In genomic region chr15:103279750-103280149, GRCm38 (mm10) we compare ENCODE assay signal across 10 mouse cellular contexts. TPM values are rescaled to one million over a fixed set of nuclear protein-coding genes. Genes with fewer than 3 reads are reported as not detected.
A peak's percentile ranks its signal among the peaks of the same experiment; 100 is the strongest.
DNase-seq lines count a peak whose midpoint lies in the region; ATAC-seq and TF ChIP-seq lines count a peak whose summit lies in the region.
"Had no signal": no experiment of that assay in that cellular context is flagged by ENCODE, and none has a peak within 500 bp of the region (broad histone marks: within the 10 kb centered on the region; RNA-seq: fewer than 3 reads in every experiment).

No protein-coding gene starts in this region.

- no peak for ATAC-seq in hindbrain, embryonic 11.5 days (ENCODE audit: low FRiP score)
- no peak for ATAC-seq in liver, embryonic 16.5 days (ENCODE audit: low read depth)
- no peak for ATAC-seq in heart, embryonic 12.5 days (ENCODE audit: insufficient number of reproducible peaks, low FRiP score)

- H3K27me3 ChIP-seq in hindbrain, embryonic 11.5 days (ENCODE audit: control insufficient read depth, insufficient read depth, low read length) = no peaks in the 10 kb centered on the region
- H3K27me3 ChIP-seq in hindbrain, embryonic 10.5 days (ENCODE audit: insufficient read depth, poor library complexity, severe bottlenecking) = no peaks in the 10 kb centered on the region
- no peaks in the 10 kb centered on the region for H3K27me3 ChIP-seq in MEL (ENCODE audit: control insufficient read depth in 1 of 2, insufficient read depth in 2 of 2, low read length in 2 of 2)
- H3K27me3 ChIP-seq in liver, embryonic 16.5 days (ENCODE audit: control insufficient read depth, insufficient read depth, low read depth, low read length) = no peaks in the 10 kb centered on the region
- no peaks in the 10 kb centered on the region for H3K27me3 ChIP-seq in heart, embryonic 12.5 days (replicated peaks)
- H3K27me3 ChIP-seq: heart, embryonic 13.5 days had no signal

- TF ChIP-seq EP300 in MEL (IDR thresholded peaks at IDR 0.05; ENCODE audit: low read depth in 1 of 2, low read length in 2 of 2) = no peak

- no peak overlapping the region for H3K4me3 ChIP-seq in hindbrain, embryonic 11.5 days (ENCODE audit: low read depth, low read length)
- H3K4me3 ChIP-seq in hindbrain, embryonic 10.5 days = no peak overlapping the region
- no peak overlapping the region for H3K4me3 ChIP-seq in MEL (ENCODE audit: control insufficient read depth in 1 of 2, insufficient read depth in 1 of 2, low read depth in 2 of 2, low read length in 2 of 2)
- H3K4me3 ChIP-seq in liver, embryonic 16.5 days (ENCODE audit: low read depth, low read length) = no peak overlapping the region
- no peak overlapping the region for H3K4me3 ChIP-seq in heart, embryonic 12.5 days
- H3K4me3 ChIP-seq: heart, embryonic 13.5 days had no signal

- H3K36me3 ChIP-seq in hindbrain, embryonic 11.5 days (ENCODE audit: control insufficient read depth, insufficient read depth, low read length) = no peaks in the 10 kb centered on the region
- H3K36me3 ChIP-seq in hindbrain, embryonic 10.5 days = peaks cover 18% of the 10 kb centered on the region; the same call in 1 of the 2 replicates
- peaks cover 0 to 13% of the 10 kb centered on the region in 2 experiments; a peak in 2 of 4 replicates for H3K36me3 ChIP-seq in MEL (ENCODE audit: control insufficient read depth in 1 of 2, insufficient read depth in 2 of 2, low read length in 2 of 2)
- peaks cover 4% of the 10 kb centered on the region for H3K36me3 ChIP-seq in liver, embryonic 16.5 days (ENCODE audit: control insufficient read depth, insufficient read depth)
- H3K36me3 ChIP-seq in heart, embryonic 12.5 days = peaks cover 5% of the 10 kb centered on the region; the same call in 1 of the 2 replicates

- TF ChIP-seq CTCF in MEL (IDR thresholded peaks at IDR 0.05 in 2 of 3, conservative IDR thresholded peaks at IDR 0.05 in 1 of 3; ENCODE audit: control insufficient read depth in 1 of 3, insufficient read depth in 1 of 3, low read depth in 2 of 3, low read length in 3 of 3, poor library complexity in 1 of 3, severe bottlenecking in 1 of 3) = peak; percentile 35 to 56 (median 46); a peak in 5 of 6 replicates

- no peaks in the 10 kb centered on the region for H3K4me1 ChIP-seq in hindbrain, embryonic 11.5 days (replicated peaks; ENCODE audit: control insufficient read depth, insufficient read depth, low read length)
- 0 out of 2 replicates have a peak, but pooled peaks cover 7% of the 10 kb centered on the region for H3K4me1 ChIP-seq in hindbrain, embryonic 10.5 days (replicated peaks)
- H3K4me1 ChIP-seq in MEL (ENCODE audit: control insufficient read depth in 1 of 2, insufficient read depth in 2 of 2, low read length in 2 of 2) = peaks cover 2 to 9% of the 10 kb centered on the region in 2 experiments; a peak in 3 of 4 replicates
- H3K4me1 ChIP-seq in liver, embryonic 16.5 days (ENCODE audit: control insufficient read depth, low read depth, low read length) = peaks cover 44% of the 10 kb centered on the region
- peaks cover 5% of the 10 kb centered on the region for H3K4me1 ChIP-seq in heart, embryonic 12.5 days (replicated peaks)

- H3K9ac ChIP-seq in hindbrain, embryonic 11.5 days (ENCODE audit: low read depth, low read length) = no peak overlapping the region
- no peak overlapping the region for H3K9ac ChIP-seq in MEL (ENCODE audit: control insufficient read depth, low read depth, low read length, poor library complexity, severe bottlenecking)
- H3K9ac ChIP-seq in liver, embryonic 16.5 days (ENCODE audit: low read depth, low read length) = no peak overlapping the region
- no peak overlapping the region for H3K9ac ChIP-seq in heart, embryonic 12.5 days
- H3K9ac ChIP-seq: heart, embryonic 13.5 days had no signal

- TF ChIP-seq RAD21 in MEL (IDR thresholded peaks at IDR 0.05; ENCODE audit: low read depth, low read length) = peak; percentile 35

- DNase-seq in hindbrain, embryonic 11.5 days (ENCODE audit: low spot score) = peak; percentile 47
- DNase-seq in hindbrain, embryonic 10.5 days (ENCODE audit: low spot score) = no peak
- DNase-seq in A20 (ENCODE audit: low read depth, low spot score) (peak; percentile 48), MEL (ENCODE audit: low read depth, low spot score) (peak; percentile 57)
- no peak for DNase-seq in Muller cell, postnatal 12 days (ENCODE audit: inconsistent ontology term)
- DNase-seq in cerebellum, adult 11-12 months = no peak
- DNase-seq: cerebellum, adult 9-11 months had no signal

- TF ChIP-seq POLR2A in MEL (IDR thresholded peaks at IDR 0.05; ENCODE audit: control insufficient read depth in 1 of 2, insufficient read depth in 1 of 2, low read depth in 1 of 2, low read length in 2 of 2, poor library complexity in 1 of 2) = no peak

- no peaks in the 10 kb centered on the region for H3K9me3 ChIP-seq in hindbrain, embryonic 11.5 days (ENCODE audit: control insufficient read depth, low read length)
- no peaks in the 10 kb centered on the region for H3K9me3 ChIP-seq in hindbrain, embryonic 10.5 days
- no peaks in the 10 kb centered on the region for H3K9me3 ChIP-seq in MEL (replicated peaks; ENCODE audit: insufficient read depth, low read length)
- no peaks in the 10 kb centered on the region for H3K9me3 ChIP-seq in liver, embryonic 16.5 days (replicated peaks; ENCODE audit: control insufficient read depth, low read length)
- no peaks in the 10 kb centered on the region for H3K9me3 ChIP-seq in heart, embryonic 12.5 days (replicated peaks)
- H3K9me3 ChIP-seq: heart, embryonic 13.5 days had no signal

- peaks cover 15% of the 10 kb centered on the region for H3K79me2 ChIP-seq in MEL (ENCODE audit: control insufficient read depth, insufficient read depth, low read length, poor library complexity)

- WGBS in hindbrain, embryonic 11.5 days = 67% methylated on average over 3 of the region's 3 CpGs
- 67% methylated on average over 3 of the region's 3 CpGs for WGBS in hindbrain, embryonic 10.5 days
- WGBS in liver, embryonic 16.5 days (ENCODE audit: insufficient replicate concordance) = 46% methylated on average over 3 of the region's 3 CpGs
- WGBS in heart, embryonic 12.5 days = 58% methylated on average over 3 of the region's 3 CpGs

- H3K4me2 ChIP-seq in hindbrain, embryonic 11.5 days (replicated peaks; ENCODE audit: low read depth, low read length) = no peak overlapping the region
- no peak overlapping the region for H3K4me2 ChIP-seq in liver, embryonic 16.5 days (ENCODE audit: low read depth, low read length)
- H3K4me2 ChIP-seq in heart, embryonic 12.5 days = no peak overlapping the region
- H3K4me2 ChIP-seq: heart, embryonic 13.5 days had no signal

- no peak overlapping the region for H3K27ac ChIP-seq in hindbrain, embryonic 11.5 days (ENCODE audit: low read depth, low read length)
- H3K27ac ChIP-seq in hindbrain, embryonic 10.5 days = no peak overlapping the region
- H3K27ac ChIP-seq in MEL (ENCODE audit: control insufficient read depth, low read depth, low read length) = no peak overlapping the region
- H3K27ac ChIP-seq in liver, embryonic 16.5 days (ENCODE audit: low read length) = peak overlapping the region; percentile 74
- H3K27ac ChIP-seq in heart, embryonic 12.5 days (ENCODE audit: poor library complexity, severe bottlenecking) = no peak overlapping the region
- H3K27ac ChIP-seq: heart, embryonic 13.5 days had no signal

RNA-seq across cellular contexts. Expression of gene Copz1, which starts 7.2 kb away (rescaled TPM):
- polyA plus RNA-seq in hindbrain, embryonic 11.5 days (2014; fragmentation: Nextera tagmentation; extraction: Ambion mirVana) = 310 and 313 TPM in 2 replicates
- polyA plus RNA-seq in hindbrain, embryonic 10.5 days (2016; fragmentation: Nextera tagmentation; extraction: Ambion mirVana) = 288 and 299 TPM in 2 replicates
- total RNA-seq in MEL (2012; rRNA removed) = 46.7 and 48.0 TPM in 2 replicates
- 100 to 1,000 TPM; 117 to 822 TPM for polyA plus RNA-seq in MEL (2012; ENCODE audit: insufficient read depth in 1 of 2, insufficient read length in 2 of 2, low read depth in 1 of 2, low replicate concordance in 2 of 2, missing spikeins in 1 of 2)
- polyA plus RNA-seq in liver, embryonic 16.5 days (2015; fragmentation: Nextera tagmentation; extraction: Ambion mirVana) = 194 TPM in 2 replicates
- 166 TPM in 2 replicates for polyA plus RNA-seq in heart, embryonic 12.5 days (2016; fragmentation: Nextera tagmentation; extraction: Ambion mirVana)

RNA-seq across cellular contexts. Expression of gene Nfe2, which starts 21.5 kb away (rescaled TPM):
- 4.7 and 5.0 TPM in 2 replicates for polyA plus RNA-seq in hindbrain, embryonic 11.5 days (2014; fragmentation: Nextera tagmentation; extraction: Ambion mirVana)
- 7.3 and 8.5 TPM in 2 replicates for polyA plus RNA-seq in hindbrain, embryonic 10.5 days (2016; fragmentation: Nextera tagmentation; extraction: Ambion mirVana)
- total RNA-seq in MEL (2012; rRNA removed) = 63.9 and 74.6 TPM in 2 replicates
- polyA plus RNA-seq in MEL (2012; ENCODE audit: insufficient read depth in 1 of 2, insufficient read length in 2 of 2, low read depth in 1 of 2, low replicate concordance in 2 of 2, missing spikeins in 1 of 2) = 100 to 1,000 TPM in 1 of 2 experiments, not detected in 1; 103 TPM
- 202 and 220 TPM in 2 replicates for polyA plus RNA-seq in liver, embryonic 16.5 days (2015; fragmentation: Nextera tagmentation; extraction: Ambion mirVana)
- 12.1 and 12.4 TPM in 2 replicates for polyA plus RNA-seq in heart, embryonic 12.5 days (2016; fragmentation: Nextera tagmentation; extraction: Ambion mirVana)

RNA-seq across cellular contexts. Expression of gene Gpr84, which starts 30.7 kb away (rescaled TPM):
- polyA plus RNA-seq in hindbrain, embryonic 11.5 days (2014; fragmentation: Nextera tagmentation; extraction: Ambion mirVana) = 0.11 and 0.34 TPM in 2 replicates
- polyA plus RNA-seq in hindbrain, embryonic 10.5 days (2016; fragmentation: Nextera tagmentation; extraction: Ambion mirVana) = 0.31 and 0.36 TPM in 2 replicates
- 0.12 TPM in 1 of 2 replicates, not detected in the other for total RNA-seq in MEL (2012; rRNA removed)
- under 1 TPM in 1 of 2 experiments, not detected in 1; 0.21 TPM for polyA plus RNA-seq in MEL (2012; ENCODE audit: insufficient read depth in 1 of 2, insufficient read length in 2 of 2, low read depth in 1 of 2, low replicate concordance in 2 of 2, missing spikeins in 1 of 2)
- polyA plus RNA-seq in liver, embryonic 16.5 days (2015; fragmentation: Nextera tagmentation; extraction: Ambion mirVana) = 1.0 and 1.1 TPM in 2 replicates
- polyA plus RNA-seq in heart, embryonic 12.5 days (2016; fragmentation: Nextera tagmentation; extraction: Ambion mirVana) = 0.17 and 0.29 TPM in 2 replicates

RNA-seq across cellular contexts. Expression of gene Hnrnpa1, which starts 39.5 kb away (rescaled TPM):
- polyA plus RNA-seq in hindbrain, embryonic 11.5 days (2014; fragmentation: Nextera tagmentation; extraction: Ambion mirVana) = 1,309 and 1,311 TPM in 2 replicates
- 1,344 and 1,669 TPM in 2 replicates for polyA plus RNA-seq in hindbrain, embryonic 10.5 days (2016; fragmentation: Nextera tagmentation; extraction: Ambion mirVana)
- 322 and 402 TPM in 2 replicates for total RNA-seq in MEL (2012; rRNA removed)
- polyA plus RNA-seq in MEL (2012; ENCODE audit: insufficient read depth in 1 of 2, insufficient read length in 2 of 2, low read depth in 1 of 2, low replicate concordance in 2 of 2, missing spikeins in 1 of 2) = 100 to 1,000 TPM in 1 of 2 experiments, not detected in 1; 900 TPM
- 174 and 193 TPM in 2 replicates for polyA plus RNA-seq in liver, embryonic 16.5 days (2015; fragmentation: Nextera tagmentation; extraction: Ambion mirVana)
- 554 and 557 TPM in 2 replicates for polyA plus RNA-seq in heart, embryonic 12.5 days (2016; fragmentation: Nextera tagmentation; extraction: Ambion mirVana)

RNA-seq across cellular contexts. Expression of gene Cbx5, which starts 40.1 kb away (rescaled TPM):
- 185 and 204 TPM in 2 replicates for polyA plus RNA-seq in hindbrain, embryonic 11.5 days (2014; fragmentation: Nextera tagmentation; extraction: Ambion mirVana)
- polyA plus RNA-seq in hindbrain, embryonic 10.5 days (2016; fragmentation: Nextera tagmentation; extraction: Ambion mirVana) = 157 and 186 TPM in 2 replicates
- 39.8 and 40.5 TPM in 2 replicates for total RNA-seq in MEL (2012; rRNA removed)
- 10 to 100 TPM; 42.4 to 67.1 TPM for polyA plus RNA-seq in MEL (2012; ENCODE audit: insufficient read depth in 1 of 2, insufficient read length in 2 of 2, low read depth in 1 of 2, low replicate concordance in 2 of 2, missing spikeins in 1 of 2)
- polyA plus RNA-seq in liver, embryonic 16.5 days (2015; fragmentation: Nextera tagmentation; extraction: Ambion mirVana) = 40.6 and 45.9 TPM in 2 replicates
- 150 and 164 TPM in 2 replicates for polyA plus RNA-seq in heart, embryonic 12.5 days (2016; fragmentation: Nextera tagmentation; extraction: Ambion mirVana)

Comparison
In these comparisons a context has a peak if more than half of its experiments do, and no peak if none do; other contexts are left out.
1. DNase-seq: peak in hindbrain, embryonic 11.5 days (single experiment), A20 (single experiment) and MEL (single experiment); none in hindbrain, embryonic 10.5 days (single experiment), Muller cell, postnatal 12 days (single experiment) and cerebellum, adult 11-12 months (single experiment).